Mouse (Mus musculus): ENCODE data around the gene Abhd17b. TPM values are rescaled to one million over a fixed set of nuclear protein-coding genes. Genes with fewer than 3 reads are reported as not detected.
"Not testable (repeated sequence)": the region's sequence is repeated elsewhere in the genome, so short reads cannot be mapped to it uniquely, and the experiment has no call there.

Abhd17b gene
- polyA plus RNA-seq, 1 experiment from 2014 or later = 47.1 TPM

GRCm38 (mm10) chr19:21624148-21624535 lies 28.8 kb upstream of the Abhd17b start:
- no peaks in the 10 kb centered on the region for H3K27me3 ChIP-seq (ENCODE audit: control insufficient read depth, insufficient read depth, low read length)
- H3K4me2 ChIP-seq (ENCODE audit: low read depth, low read length, severe bottlenecking) = no peak overlapping the region
- H3K4me1 ChIP-seq (replicated peaks; ENCODE audit: control insufficient read depth, insufficient read depth, low read length) = no peaks in the 10 kb centered on the region
- H3K27ac ChIP-seq (ENCODE audit: low read depth, low read length) = no peak overlapping the region
- DNase-seq (ENCODE audit: low spot score) (no peak), ATAC-seq (replicated peaks; ENCODE audit: low FRiP score) (no peak)
- no peak overlapping the region for H3K9ac ChIP-seq (ENCODE audit: low read length)
- no peaks in the 10 kb centered on the region for H3K9me3 ChIP-seq (ENCODE audit: control insufficient read depth, low read length)
- no peaks in the 10 kb centered on the region for H3K36me3 ChIP-seq (ENCODE audit: control insufficient read depth, insufficient read depth, low read length)
- 92% methylated on average over 4 of the region's 4 CpGs for WGBS
- H3K4me3 ChIP-seq (ENCODE audit: low read depth, low read length) = no peak overlapping the region

GRCm38 (mm10) chr19:21626271-21626988 lies 26.6 kb upstream of the Abhd17b start:
- no peak overlapping the region for H3K9ac ChIP-seq (ENCODE audit: low read length)
- ATAC-seq (replicated peaks; ENCODE audit: low FRiP score) = no peak
- no peak for DNase-seq (ENCODE audit: low spot score)
- WGBS = 89% methylated on average over 6 of the region's 6 CpGs
- no peaks in the 10 kb centered on the region for H3K27me3 ChIP-seq (ENCODE audit: control insufficient read depth, insufficient read depth, low read length)
- H3K4me2 ChIP-seq (ENCODE audit: low read depth, low read length, severe bottlenecking) = no peak overlapping the region
- no peaks in the 10 kb centered on the region for H3K36me3 ChIP-seq (ENCODE audit: control insufficient read depth, insufficient read depth, low read length)
- no peaks in the 10 kb centered on the region for H3K9me3 ChIP-seq (ENCODE audit: control insufficient read depth, low read length)
- H3K27ac ChIP-seq (ENCODE audit: low read depth, low read length) = no peak overlapping the region
- no peaks in the 10 kb centered on the region; the same call in 1 of the 2 replicates for H3K4me1 ChIP-seq (replicated peaks; ENCODE audit: control insufficient read depth, insufficient read depth, low read length)
- H3K4me3 ChIP-seq (ENCODE audit: low read depth, low read length) = no peak overlapping the region

DNA sequence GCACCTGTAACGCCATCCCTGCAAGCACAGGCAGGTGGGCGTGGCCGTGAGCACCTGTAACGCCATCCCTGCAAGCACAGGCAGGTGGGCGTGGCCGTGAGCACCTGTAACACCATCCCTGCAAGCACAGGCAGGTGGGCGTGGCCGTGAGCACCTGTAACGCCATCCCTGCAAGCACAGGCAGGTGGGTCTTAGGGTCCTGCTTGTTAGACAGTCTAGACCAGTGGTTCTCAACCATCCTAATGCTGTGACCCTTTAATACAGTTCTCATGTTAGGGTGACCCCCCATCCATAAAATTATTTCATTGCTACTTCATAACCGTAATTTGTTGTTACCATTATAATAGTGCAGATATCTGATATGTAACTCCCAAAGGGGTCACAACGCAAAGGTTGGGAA lies 24.5 kb upstream of the Abhd17b start:
- H3K9me3 ChIP-seq (ENCODE audit: control insufficient read depth, low read length); ATAC-seq (replicated peaks; ENCODE audit: low FRiP score); H3K36me3 ChIP-seq (ENCODE audit: control insufficient read depth, insufficient read depth, low read length): not testable (repeated sequence)

GRCm38 (mm10) chr19:21629030-21629429 lies 24.0 kb upstream of the Abhd17b start:
- ATAC-seq (replicated peaks; ENCODE audit: low FRiP score) = no peak
- H3K9ac ChIP-seq (ENCODE audit: low read length) = no peak overlapping the region
- no peak overlapping the region for H3K4me3 ChIP-seq (ENCODE audit: low read depth, low read length)
- H3K36me3 ChIP-seq (ENCODE audit: control insufficient read depth, insufficient read depth, low read length) = no peaks in the 10 kb centered on the region
- no peak overlapping the region for H3K4me2 ChIP-seq (ENCODE audit: low read depth, low read length, severe bottlenecking)
- DNase-seq (ENCODE audit: low spot score) = no peak
- H3K9me3 ChIP-seq (ENCODE audit: control insufficient read depth, low read length) = no peaks in the 10 kb centered on the region
- no peak overlapping the region for H3K27ac ChIP-seq (ENCODE audit: low read depth, low read length)
- H3K4me1 ChIP-seq (replicated peaks; ENCODE audit: control insufficient read depth, insufficient read depth, low read length) = no peaks in the 10 kb centered on the region; the same call in 1 of the 2 replicates
- 97% methylated on average over 1 of the region's 1 CpGs for WGBS
- H3K27me3 ChIP-seq (ENCODE audit: control insufficient read depth, insufficient read depth, low read length) = no peaks in the 10 kb centered on the region

More for the DNA sequence above, 24.5 kb upstream of the Abhd17b start:
- not testable (repeated sequence) for H3K27me3 ChIP-seq (ENCODE audit: control insufficient read depth, insufficient read depth, low read length); H3K4me3 ChIP-seq (ENCODE audit: low read depth, low read length); H3K4me1 ChIP-seq (replicated peaks; ENCODE audit: control insufficient read depth, insufficient read depth, low read length); H3K4me2 ChIP-seq (ENCODE audit: low read depth, low read length, severe bottlenecking); H3K27ac ChIP-seq (ENCODE audit: low read depth, low read length); H3K9ac ChIP-seq (ENCODE audit: low read length); DNase-seq (ENCODE audit: low spot score)
- WGBS = 60% methylated on average over 11 of the region's 11 CpGs

DNA sequence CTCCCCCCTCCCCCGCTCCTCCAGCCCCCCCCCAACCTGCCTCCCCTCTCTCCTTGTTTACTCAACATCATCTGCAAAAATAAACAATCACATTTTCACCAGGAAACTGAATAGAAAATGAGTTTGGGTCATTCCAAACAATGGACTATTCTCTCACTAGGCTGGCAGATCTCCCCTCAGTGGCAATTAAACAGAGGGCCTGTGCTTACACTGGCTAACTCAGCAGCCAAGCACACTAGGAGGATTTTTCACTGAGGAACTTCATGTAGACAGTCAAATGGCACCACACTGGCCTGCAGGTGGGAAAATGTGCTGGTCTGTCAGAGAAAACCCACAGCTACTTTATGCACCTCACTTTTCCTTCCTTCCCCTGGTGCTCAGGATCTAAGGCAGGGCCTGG lies 23.5 kb upstream of the Abhd17b start:
- Histone ChIP-seq H3K4me2 (ENCODE audit: low read depth, low read length, severe bottlenecking) (no peak overlapping the region), H3K27ac (ENCODE audit: low read depth, low read length) (no peak overlapping the region), H3K9ac (ENCODE audit: low read length) (no peak overlapping the region), H3K4me1 (replicated peaks; ENCODE audit: control insufficient read depth, insufficient read depth, low read length) (no peaks in the 10 kb centered on the region; the same call in 1 of the 2 replicates), H3K27me3 (ENCODE audit: control insufficient read depth, insufficient read depth, low read length) (no peaks in the 10 kb centered on the region), H3K4me3 (ENCODE audit: low read depth, low read length) (no peak overlapping the region), H3K9me3 (ENCODE audit: control insufficient read depth, low read length) (no peaks in the 10 kb centered on the region), H3K36me3 (ENCODE audit: control insufficient read depth, insufficient read depth, low read length) (no peaks in the 10 kb centered on the region)
- WGBS = 64% methylated on average over 1 of the region's 1 CpGs
- no peak for DNase-seq (ENCODE audit: low spot score)
- ATAC-seq (replicated peaks; ENCODE audit: low FRiP score) = no peak

DNA sequence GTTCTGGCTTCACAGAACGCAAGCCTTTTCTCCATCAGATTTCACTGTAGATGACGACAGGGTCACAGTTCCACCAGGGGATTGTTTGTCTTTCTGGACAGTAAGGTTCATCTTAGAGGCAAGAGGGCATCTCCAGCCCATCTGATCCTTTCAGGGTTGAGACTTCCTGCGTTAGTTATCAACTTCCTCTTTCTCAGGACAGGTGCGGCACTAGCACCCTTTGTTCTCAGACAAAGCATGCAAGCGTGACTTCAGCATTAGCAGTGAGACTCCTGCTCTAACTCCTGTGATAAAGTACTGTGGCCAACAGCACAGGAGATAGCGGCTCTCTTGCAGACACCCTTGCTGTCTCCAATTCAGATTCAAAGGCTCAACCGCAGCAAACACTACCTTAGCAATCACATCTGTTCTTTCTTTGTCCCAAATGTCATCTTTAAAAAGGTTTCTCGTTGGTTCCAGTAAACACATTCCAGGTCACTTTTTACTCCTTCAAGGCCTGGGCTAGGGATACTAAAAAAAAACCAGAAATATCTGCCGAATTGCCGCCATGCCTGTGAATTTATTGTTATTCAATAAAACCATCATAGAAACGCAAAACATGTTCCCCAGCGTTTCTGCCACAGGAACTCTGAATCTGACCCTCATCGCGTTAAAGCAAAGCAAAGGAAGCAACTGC lies 22.2 kb upstream of the Abhd17b start:
- Histone ChIP-seq H3K27me3 (ENCODE audit: control insufficient read depth, insufficient read depth, low read length) (no peaks in the 10 kb centered on the region), H3K9me3 (ENCODE audit: control insufficient read depth, low read length) (no peaks in the 10 kb centered on the region), H3K27ac (ENCODE audit: low read depth, low read length) (no peak overlapping the region), H3K9ac (ENCODE audit: low read length) (no peak overlapping the region), H3K4me1 (replicated peaks; ENCODE audit: control insufficient read depth, insufficient read depth, low read length) (no peaks in the 10 kb centered on the region; the same call in 1 of the 2 replicates), H3K4me2 (ENCODE audit: low read depth, low read length, severe bottlenecking) (no peak overlapping the region), H3K4me3 (ENCODE audit: low read depth, low read length) (no peak overlapping the region), H3K36me3 (ENCODE audit: control insufficient read depth, insufficient read depth, low read length) (no peaks in the 10 kb centered on the region)
- DNase-seq (ENCODE audit: low spot score) (no peak), ATAC-seq (replicated peaks; ENCODE audit: low FRiP score) (no peak)
- 74% methylated on average over 14 of the region's 14 CpGs for WGBS

DNA sequence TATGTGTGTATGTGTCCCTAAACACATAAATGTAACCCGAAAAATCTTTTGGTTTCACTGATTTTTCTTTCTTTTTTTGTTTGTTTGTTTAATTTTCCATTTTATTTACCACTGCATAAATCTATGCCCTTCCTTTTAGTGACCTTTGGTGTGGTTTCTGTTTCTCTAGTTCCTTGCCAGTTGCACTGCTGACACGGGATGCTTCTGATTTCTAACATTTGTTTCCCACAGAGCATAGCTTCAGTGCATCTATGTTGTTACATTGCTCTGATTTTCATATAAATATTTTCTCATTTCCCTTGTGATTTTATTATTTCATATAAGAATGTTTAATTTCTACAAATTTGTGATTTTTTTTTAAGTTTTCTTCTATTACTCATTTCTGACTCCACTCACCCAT lies 17.6 kb upstream of the Abhd17b start:
- H3K4me2 ChIP-seq (ENCODE audit: low read depth, low read length, severe bottlenecking) = no peak overlapping the region
- ATAC-seq (replicated peaks; ENCODE audit: low FRiP score) (no peak), DNase-seq (ENCODE audit: low spot score) (no peak)
- H3K9me3 ChIP-seq (ENCODE audit: control insufficient read depth, low read length) = no peaks in the 10 kb centered on the region
- no peaks in the 10 kb centered on the region for H3K4me1 ChIP-seq (replicated peaks; ENCODE audit: control insufficient read depth, insufficient read depth, low read length)
- no peaks in the 10 kb centered on the region for H3K27me3 ChIP-seq (ENCODE audit: control insufficient read depth, insufficient read depth, low read length)
- H3K9ac ChIP-seq (ENCODE audit: low read length) = no peak overlapping the region
- H3K36me3 ChIP-seq (ENCODE audit: control insufficient read depth, insufficient read depth, low read length) = no peaks in the 10 kb centered on the region
- no peak overlapping the region for H3K4me3 ChIP-seq (ENCODE audit: low read depth, low read length)
- H3K27ac ChIP-seq (ENCODE audit: low read depth, low read length) = no peak overlapping the region
- 86% methylated on average over 2 of the region's 2 CpGs for WGBS

DNA sequence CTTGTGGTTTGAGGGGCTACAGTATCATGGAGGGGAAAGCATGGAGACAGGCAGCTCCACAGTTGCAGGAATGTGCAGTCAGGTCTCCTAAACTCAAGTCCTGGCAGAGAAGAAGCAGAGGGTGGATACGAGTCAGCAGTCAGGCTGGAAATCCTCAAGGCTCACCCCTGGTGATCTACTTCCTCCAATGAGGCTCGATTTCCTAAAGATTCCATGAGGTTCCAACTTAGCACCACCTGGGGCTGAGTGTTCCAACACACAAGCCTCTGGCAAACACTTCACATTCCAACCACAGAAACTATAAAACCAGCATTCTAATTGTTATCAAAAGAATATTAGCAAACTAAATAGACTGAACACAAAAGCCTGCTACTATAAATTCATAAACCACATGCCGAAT lies 16.1 kb upstream of the Abhd17b start:
- H3K4me2 ChIP-seq (ENCODE audit: low read depth, low read length, severe bottlenecking) = no peak overlapping the region
- no peaks in the 10 kb centered on the region for H3K27me3 ChIP-seq (ENCODE audit: control insufficient read depth, insufficient read depth, low read length)
- DNase-seq (ENCODE audit: low spot score) (no peak), ATAC-seq (replicated peaks; ENCODE audit: low FRiP score) (no peak)
- H3K4me3 ChIP-seq (ENCODE audit: low read depth, low read length) = no peak overlapping the region
- H3K36me3 ChIP-seq (ENCODE audit: control insufficient read depth, insufficient read depth, low read length) = no peaks in the 10 kb centered on the region
- H3K9me3 ChIP-seq (ENCODE audit: control insufficient read depth, low read length) = no peaks in the 10 kb centered on the region
- no peak overlapping the region for H3K9ac ChIP-seq (ENCODE audit: low read length)
- no peaks in the 10 kb centered on the region for H3K4me1 ChIP-seq (replicated peaks; ENCODE audit: control insufficient read depth, insufficient read depth, low read length)
- H3K27ac ChIP-seq (ENCODE audit: low read depth, low read length) = no peak overlapping the region
- WGBS = 96% methylated on average over 3 of the region's 3 CpGs

GRCm38 (mm10) chr19:21637672-21638071 lies 15.3 kb upstream of the Abhd17b start:
- H3K36me3 ChIP-seq (ENCODE audit: control insufficient read depth, insufficient read depth, low read length) = no peaks in the 10 kb centered on the region
- H3K27ac ChIP-seq (ENCODE audit: low read depth, low read length) = no peak overlapping the region
- H3K9ac ChIP-seq (ENCODE audit: low read length) = no peak overlapping the region
- no peak overlapping the region for H3K4me3 ChIP-seq (ENCODE audit: low read depth, low read length)
- 92% methylated on average over 7 of the region's 7 CpGs for WGBS
- H3K9me3 ChIP-seq (ENCODE audit: control insufficient read depth, low read length) = no peaks in the 10 kb centered on the region
- H3K4me1 ChIP-seq (replicated peaks; ENCODE audit: control insufficient read depth, insufficient read depth, low read length) = no peaks in the 10 kb centered on the region
- DNase-seq (ENCODE audit: low spot score) = no peak
- no peak for ATAC-seq (replicated peaks; ENCODE audit: low FRiP score)
- no peaks in the 10 kb centered on the region for H3K27me3 ChIP-seq (ENCODE audit: control insufficient read depth, insufficient read depth, low read length)
- H3K4me2 ChIP-seq (ENCODE audit: low read depth, low read length, severe bottlenecking) = no peak overlapping the region
